Mouse (Mus musculus) right cerebral cortex, postnatal 10 days (tissue): ENCODE results near the gene Tldc1.

Experiments used
- DNase-seq, 2 experiments: peaks; one replicate each; pipeline ENCODE4 v3.0.0; 2021; ENCODE audit warnings: low spot score in 2 of 2

Tldc1 gene

GRCm38 (mm10) chr8:119801168-119801567 is 23.0 kb upstream of the Tldc1 start:
- DNase-seq, result peak; percentile 83 to 88

- DNase-seq, result no peak
Observed at GRCm38 (mm10) chr8:119798965-119799264, 20.7 kb upstream of the Tldc1 start.

GRCm38 (mm10) chr8:119798170-119798964 is 20.2 kb upstream of the Tldc1 start:
- peak; percentile 91 to 93 for DNase-seq

GRCm38 (mm10) chr8:119795651-119796050 is 17.4 kb upstream of the Tldc1 start:
- DNase-seq, result no peak

GRCm38 (mm10) chr8:119794689-119795088 is 16.5 kb upstream of the Tldc1 start:
- no peak for DNase-seq

GRCm38 (mm10) chr8:119791804-119792704 is 13.8 kb upstream of the Tldc1 start:
- DNase-seq, result peak; percentile 69 to 76

GRCm38 (mm10) chr8:119789581-119789980 is 11.4 kb upstream of the Tldc1 start:
- DNase-seq, result no peak

- DNase-seq, result no peak
Observed at GRCm38 (mm10) chr8:119788607-119789381, 10.6 kb upstream of the Tldc1 start.

GRCm38 (mm10) chr8:119787341-119787740 is 9.1 kb upstream of the Tldc1 start:
- no peak for DNase-seq

GRCm38 (mm10) chr8:119786871-119787270 is 8.7 kb upstream of the Tldc1 start:
- no peak for DNase-seq

- peak in 1 of 2 experiments; percentile 55 for DNase-seq
Observed at GRCm38 (mm10) chr8:119785764-119786405, 7.7 kb upstream of the Tldc1 start.

GRCm38 (mm10) chr8:119784676-119785075 is 6.5 kb upstream of the Tldc1 start:
- DNase-seq, result no peak

GRCm38 (mm10) chr8:119784141-119784574 is 5.9 kb upstream of the Tldc1 start:
- no peak for DNase-seq

GRCm38 (mm10) chr8:119783579-119783978 is 5.4 kb upstream of the Tldc1 start:
- DNase-seq, result no peak

- peak; percentile 85 to 89 for DNase-seq
Observed at GRCm38 (mm10) chr8:119782715-119783114, 4.5 kb upstream of the Tldc1 start.

GRCm38 (mm10) chr8:119781086-119781840 is 3.0 kb upstream of the Tldc1 start:
- no peak for DNase-seq

GRCm38 (mm10) chr8:119780402-119781049 is 2.3 kb upstream of the Tldc1 start:
- DNase-seq, result no peak

GRCm38 (mm10) chr8:119779013-119779737 is 959 bp upstream of the Tldc1 start:
- DNase-seq, result peak; percentile 90 to 91

GRCm38 (mm10) chr8:119777765-119778164 is 451 bp downstream of the Tldc1 start:
- DNase-seq, result peak in 1 of 2 experiments; percentile 58
